Mouse (Mus musculus) heart, postnatal 36 days (tissue): Measurements from ENCODE around the gene Ldhd. TPM values are rescaled to one million over a fixed set of nuclear protein-coding genes. Genes with fewer than 3 reads are reported as not detected.

Experiments used
- total RNA-seq, 2 experiments: library from RNA; stranded (reverse); gene quantifications; 2 replicates each; pipeline ENCODE4 v1.2.3; 2021

Gene Ldhd
- total RNA-seq, 2 experiments from 2014 or later = 36.7 to 43.6 TPM

Other genes with a start within 250 kb of the Ldhd start
- under 1 TPM; 0.16 to 0.19 TPM for gene Fa2h, start 236.6 kb downstream of the Ldhd start, total RNA-seq
- gene Wdr59, start 108.3 kb downstream of the Ldhd start, total RNA-seq = 1 to 10 TPM; 7.4 to 8.5 TPM
- 10 to 100 TPM; 56.4 to 59.3 TPM for gene Znrf1, start 94.3 kb downstream of the Ldhd start, total RNA-seq
- 1 to 10 TPM; 8.1 to 8.4 TPM for gene Zfp1, start 13.0 kb upstream of the Ldhd start, total RNA-seq
- gene Ctrb1, start 60.6 kb upstream of the Ldhd start, total RNA-seq = not detected
- 10 to 100 TPM; 18.8 to 19.1 TPM for gene Bcar1, start 113.4 kb upstream of the Ldhd start, total RNA-seq
- gene Cfdp1, start 223.9 kb upstream of the Ldhd start, total RNA-seq = 10 to 100 TPM; 33.4 to 35.2 TPM
- gene Tmem170, start 246.4 kb upstream of the Ldhd start, total RNA-seq = 1 to 10 TPM; 3.0 to 3.2 TPM